Mouse (Mus musculus) natural killer cell, adult 2 months (primary cell): ENCODE data around the gene Neu2.
"Not testable (repeated sequence)": the region's sequence is repeated elsewhere in the genome, so short reads cannot be mapped to it uniquely, and the experiment has no call there.

Experiments
- DNase-seq, 2 experiments: peaks; one replicate each; pipeline ENCODE4 v3.0.0; 2022; ENCODE audit warnings: low spot score in 2 of 2

Gene Neu2

DNA sequence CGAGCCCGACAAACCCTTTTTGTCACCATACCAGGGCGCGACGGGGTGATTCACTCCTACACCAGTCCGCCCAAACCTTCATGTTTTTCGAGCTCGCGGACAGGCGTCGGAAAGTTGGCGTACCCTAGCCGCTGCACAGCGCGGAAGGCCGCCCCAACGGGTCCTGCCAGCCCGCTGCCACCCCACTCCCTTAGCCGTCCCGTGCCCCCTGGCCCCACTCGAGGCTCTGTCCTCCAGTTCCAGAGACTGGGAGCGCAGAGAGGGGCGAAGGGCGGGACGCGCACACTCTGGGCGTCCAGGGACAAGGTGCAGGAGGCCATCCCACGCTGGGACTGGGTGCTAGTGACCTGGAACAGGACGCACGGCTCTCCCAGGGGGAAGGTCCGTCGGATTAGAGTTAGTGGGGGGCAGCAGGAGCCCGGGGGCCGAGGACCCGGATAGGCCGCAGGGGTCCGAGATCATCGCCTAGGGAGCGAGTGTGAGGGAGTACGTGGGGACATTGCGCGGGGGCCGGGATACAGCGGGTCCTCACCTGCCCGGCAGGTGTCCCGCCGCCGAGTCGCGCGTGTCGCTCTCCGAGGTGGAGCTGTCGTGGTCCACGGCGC is at the start of gene Neu2:
Gene Neu2, plus strand, starts transcription at position 329 of the 605 bp plus-strand sequence.
- no peak for DNase-seq

- no peak for DNase-seq
These were observed 42.2 kb upstream of the Neu2 start for GRCm38 (mm10) chr1:87467469-87467868.

DNA sequence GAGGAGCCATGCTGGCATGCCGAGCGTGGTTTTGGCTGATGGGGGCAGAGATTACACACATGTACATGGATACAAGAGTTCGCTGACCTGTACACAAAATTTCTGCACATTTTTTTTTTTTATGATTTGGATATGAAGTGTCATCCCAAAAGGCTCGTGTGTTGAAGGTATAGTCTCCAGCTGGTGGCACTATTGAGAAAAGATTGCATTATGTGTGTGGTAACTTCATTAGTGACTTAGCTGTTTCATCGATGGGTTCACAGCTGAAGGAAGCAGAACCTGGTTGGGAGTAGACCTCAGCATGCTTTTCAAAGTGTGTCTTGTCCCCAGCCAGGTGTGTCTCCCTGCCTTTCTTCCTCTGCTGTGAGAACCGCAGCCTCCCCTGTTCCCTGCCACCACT is 41.4 kb upstream of the Neu2 start:
- no peak for DNase-seq

GRCm38 (mm10) chr1:87469971-87470370 is 39.7 kb upstream of the Neu2 start, which contains the start of gene Snorc:
TSS of gene Snorc (plus strand) at chr1:87470271.
- not testable (repeated sequence) for DNase-seq

DNA sequence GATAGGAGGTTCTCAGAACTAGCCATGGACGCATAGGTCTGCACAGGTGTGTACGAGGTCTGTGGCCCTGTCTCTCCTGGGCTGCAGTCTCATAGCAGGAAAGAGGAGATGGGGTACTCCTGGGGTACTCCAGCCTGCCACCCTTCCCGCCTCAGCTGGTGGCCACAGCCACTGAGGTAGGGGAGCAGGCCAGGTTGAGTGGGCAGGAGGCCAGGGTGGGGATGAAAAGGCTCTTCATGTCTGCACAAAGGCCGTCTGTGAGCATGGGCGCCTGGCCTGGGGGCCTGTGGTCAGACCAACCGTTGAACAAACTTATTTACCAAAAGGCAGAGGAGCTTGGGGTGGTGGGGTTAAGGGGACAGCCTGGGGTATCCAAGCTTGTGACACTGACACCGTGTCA is 37.8 kb upstream of the Neu2 start:
- no peak for DNase-seq

DNA sequence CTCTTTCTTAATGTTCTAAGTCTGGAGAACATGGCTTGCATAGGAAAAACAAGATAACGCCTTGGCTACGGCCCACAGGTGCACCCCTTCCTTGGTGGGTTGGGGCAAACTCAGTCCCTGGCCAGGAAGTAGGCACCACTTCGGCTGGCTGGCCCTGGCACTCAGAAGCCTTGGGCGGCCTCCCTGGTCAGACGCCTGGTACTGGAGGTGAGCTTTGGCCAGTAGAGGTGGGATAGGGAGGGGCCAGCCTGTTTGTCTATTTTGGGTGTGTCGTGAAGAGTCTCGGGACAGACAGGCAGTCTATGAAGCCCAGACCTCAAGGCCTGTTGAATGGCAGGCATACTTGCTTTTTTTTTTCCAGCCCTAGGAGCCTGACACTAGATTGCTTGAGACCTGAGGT is 37.1 kb upstream of the Neu2 start:
- DNase-seq, result no peak

DNA sequence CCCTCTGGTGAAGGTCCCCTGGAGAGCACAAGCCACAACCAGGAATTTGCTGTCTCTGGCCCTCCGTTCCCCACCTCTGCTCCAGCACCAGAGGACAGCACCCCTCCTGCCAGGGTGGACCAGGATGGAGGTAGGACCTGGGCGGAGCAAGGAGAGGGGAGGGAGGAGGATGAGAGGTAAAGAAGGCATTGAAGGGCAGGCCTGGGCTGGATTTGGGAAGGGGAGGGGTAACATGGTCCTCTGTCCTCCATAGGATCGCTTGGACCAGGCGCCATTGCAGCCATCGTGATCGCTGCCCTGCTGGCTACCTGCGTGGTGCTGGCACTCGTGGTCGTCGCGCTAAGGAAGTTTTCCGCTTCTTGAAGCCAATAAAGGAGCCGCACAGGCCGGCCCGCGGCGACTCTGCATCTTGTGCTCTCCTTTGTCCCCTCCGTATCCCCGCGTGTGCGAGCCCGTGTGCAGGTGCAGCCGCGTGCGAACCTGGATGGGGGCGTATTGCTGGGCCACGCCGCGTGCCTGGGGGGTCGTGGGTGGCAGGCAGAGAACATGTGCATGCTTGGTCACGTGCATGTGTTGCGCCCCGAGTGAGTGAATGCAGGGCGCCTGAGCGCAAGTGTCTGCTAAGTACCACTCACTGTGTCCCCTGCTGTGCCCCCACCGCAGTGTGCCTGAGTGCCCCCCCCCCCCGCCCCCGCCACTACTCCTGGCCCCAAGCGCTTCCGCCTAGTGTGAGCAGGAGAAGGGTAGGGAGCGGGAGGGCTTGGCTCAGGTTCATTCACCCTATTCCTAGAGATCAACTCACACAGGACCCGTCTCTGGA is 34.4 kb upstream of the Neu2 start:
- no peak for DNase-seq

- DNase-seq, result no peak
These were observed 27.1 kb upstream of the Neu2 start for GRCm38 (mm10) chr1:87482546-87482945.

- no peak for DNase-seq
These were observed 23.3 kb upstream of the Neu2 start for GRCm38 (mm10) chr1:87486386-87486785.

DNA sequence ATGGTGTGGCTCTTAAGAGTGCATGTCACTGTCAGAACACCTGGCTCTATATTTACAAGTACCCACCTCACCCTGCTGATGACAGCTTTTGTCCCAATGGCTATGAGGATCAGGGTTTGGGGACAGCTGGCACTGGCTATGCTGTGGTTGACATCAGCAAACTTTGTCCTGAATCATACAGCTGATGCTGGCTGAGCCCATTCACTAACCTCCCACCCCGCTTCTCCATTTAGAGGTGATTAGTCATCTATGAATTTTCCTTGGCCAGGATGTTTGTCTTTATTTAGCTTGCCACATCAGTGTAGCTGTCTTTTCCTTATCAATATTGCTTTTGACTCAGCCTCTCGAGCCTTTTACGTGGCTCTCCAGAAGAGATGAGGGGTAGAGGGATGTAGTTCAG is 17.4 kb upstream of the Neu2 start:
- no peak for DNase-seq

DNA sequence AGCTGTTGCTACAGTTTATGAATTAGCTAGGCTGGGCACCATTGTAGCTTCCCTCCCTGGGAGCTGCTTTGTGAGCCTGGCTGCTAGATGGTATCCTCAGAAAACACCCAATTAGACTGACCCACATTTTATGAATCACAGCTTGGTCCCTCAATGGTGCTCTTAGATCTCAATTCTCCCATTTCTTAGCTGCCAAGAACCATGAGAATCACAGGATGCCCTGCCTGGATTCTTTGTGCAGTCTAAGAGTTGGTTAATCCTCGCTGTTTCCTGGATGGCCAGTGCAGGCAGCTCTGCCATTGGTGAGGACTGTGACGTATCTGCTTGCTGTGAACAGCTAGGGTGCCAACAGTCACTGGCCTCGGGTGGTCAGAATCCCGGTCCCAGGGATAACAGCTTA is 16.1 kb upstream of the Neu2 start:
- DNase-seq, result no peak

GRCm38 (mm10) chr1:87505524-87505923 is 4.2 kb upstream of the Neu2 start:
- no peak for DNase-seq

- DNase-seq, result no peak
These were observed 1.8 kb upstream of the Neu2 start for GRCm38 (mm10) chr1:87507857-87508256.

DNA sequence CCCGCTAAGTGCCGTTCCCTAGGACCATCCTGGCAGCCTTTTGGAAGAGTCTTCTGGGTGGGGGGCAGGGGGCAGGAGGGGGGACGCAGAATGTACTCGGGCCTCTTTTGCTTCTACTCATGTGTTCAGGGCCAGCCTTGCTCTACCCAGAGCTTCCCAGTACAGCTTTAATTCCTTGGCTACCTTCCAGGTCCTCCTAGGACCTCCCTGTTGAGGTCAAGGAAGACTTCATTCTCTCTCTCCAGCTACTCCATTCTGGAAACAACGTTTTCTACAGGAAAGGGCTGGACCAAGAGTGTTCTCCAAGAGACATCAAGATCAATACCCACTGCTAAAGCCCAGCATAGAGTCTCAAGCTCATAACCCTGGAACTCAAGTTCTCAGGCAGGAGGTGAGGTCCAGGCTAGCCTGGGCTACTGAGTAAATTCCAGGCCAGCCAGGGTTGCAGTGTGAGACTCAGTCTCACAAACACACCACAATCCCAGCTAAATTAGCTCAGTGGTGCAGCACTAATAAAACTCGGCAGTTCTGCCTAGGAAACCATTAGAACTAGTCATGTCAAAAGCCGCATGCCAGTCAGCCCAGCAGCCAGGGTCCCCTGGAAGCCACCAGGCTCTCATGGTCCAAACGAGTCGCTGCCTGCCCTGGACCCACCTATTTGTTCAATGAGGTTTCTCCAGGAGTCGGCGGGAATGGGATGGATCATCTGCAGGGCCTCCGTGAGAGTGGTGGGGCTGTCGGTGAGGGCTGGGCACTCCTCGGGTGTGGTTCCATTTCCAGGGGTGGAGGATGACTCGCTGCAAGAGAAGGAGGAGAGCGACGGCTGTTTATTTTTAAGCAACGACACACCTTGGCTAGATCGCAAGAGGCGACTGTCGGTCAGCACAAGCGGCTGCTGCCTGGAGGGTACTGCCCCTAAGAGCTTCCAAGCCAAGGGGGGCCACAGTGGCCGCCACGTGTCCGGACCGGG is 813 bp upstream of the Neu2 start:
- DNase-seq, result no peak

DNA sequence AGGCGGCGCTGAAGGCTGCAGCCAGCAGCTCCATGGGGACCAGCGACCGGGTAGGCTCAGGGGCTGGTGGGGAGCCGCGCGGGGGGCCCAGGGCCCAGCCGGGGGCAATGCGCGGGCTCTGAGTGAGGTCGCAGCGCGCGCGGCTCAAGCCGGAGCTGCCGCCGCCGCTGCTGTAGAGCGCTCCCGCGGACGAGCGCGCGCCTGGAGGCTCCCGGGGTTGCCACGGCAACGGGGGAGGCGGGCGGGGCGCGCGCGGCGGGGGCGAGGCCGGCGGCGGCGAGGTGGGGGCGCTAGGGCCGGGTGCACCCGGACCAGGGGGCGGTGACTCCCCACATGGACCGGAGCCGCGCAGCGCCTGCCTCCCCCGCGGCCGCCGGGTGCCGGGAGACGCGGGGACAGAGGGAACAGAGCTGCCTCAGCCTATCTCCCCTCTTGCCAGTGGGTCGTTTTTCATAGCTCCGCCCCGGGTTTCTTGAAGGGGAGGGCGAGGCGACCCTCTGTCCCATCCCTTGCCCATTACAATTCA is 540 bp downstream of the Neu2 start:
- DNase-seq, result no peak

- DNase-seq, result no peak
These were observed 1.2 kb downstream of the Neu2 start for GRCm38 (mm10) chr1:87510845-87511244.

DNA sequence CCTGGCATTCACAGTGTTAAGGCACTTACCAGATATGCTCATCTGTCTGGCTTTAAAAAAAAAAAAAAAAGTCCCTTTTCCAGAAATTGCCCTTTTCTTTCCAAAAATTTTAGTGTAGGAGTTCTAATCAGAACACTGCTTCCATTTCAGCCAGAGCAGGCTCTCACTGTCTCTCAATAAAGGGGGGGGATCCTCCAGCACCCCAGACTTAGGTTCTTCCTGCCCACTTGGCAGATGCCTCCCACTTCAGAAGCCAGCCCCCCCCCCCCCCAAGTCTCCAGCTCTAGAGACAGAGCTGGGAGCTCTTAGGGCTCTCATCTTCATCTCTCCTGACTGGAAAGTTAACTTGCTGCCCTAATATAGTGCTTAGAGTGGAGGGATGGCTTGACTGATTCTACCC is 10.8 kb downstream of the Neu2 start:
- DNase-seq, result no peak

DNA sequence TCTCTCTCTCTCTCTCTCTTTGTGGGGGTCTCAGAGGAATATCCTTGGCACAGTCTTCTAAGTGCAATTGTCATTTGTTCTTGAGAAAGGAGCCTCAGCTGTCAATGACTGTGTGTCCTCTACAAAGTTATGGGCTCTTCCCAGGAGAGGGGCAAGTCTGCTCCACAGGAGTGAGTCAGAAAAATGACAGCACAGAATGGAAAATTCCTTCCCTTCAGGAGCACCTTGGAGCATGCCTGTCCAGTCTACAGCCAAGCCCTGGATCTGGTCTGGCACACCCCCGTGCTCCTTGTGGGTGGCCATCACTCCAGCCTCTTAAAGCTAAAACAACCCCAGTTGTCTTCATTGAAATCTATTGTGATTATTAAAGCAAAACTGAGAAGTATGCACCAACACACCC is 11.8 kb downstream of the Neu2 start:
- DNase-seq, result no peak

DNA sequence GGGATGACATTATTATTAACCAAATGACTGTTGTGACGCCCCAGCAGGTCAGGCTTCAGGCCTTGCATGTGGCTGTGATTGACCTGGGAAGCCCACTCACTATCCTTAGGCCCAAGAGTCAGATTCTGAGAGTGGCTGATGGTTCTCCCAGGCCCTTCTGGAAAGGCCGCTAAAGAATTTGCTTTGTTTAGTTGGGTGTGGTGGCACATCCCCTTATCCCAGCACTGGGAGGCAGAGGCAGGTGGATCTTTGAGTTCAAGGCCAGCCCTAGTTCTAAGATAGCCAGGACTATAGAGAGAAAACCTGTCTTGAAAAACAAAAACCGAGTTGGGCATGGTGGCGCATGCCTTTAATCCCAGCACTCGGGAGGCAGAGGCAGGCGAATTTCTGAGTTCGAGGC is 15.4 kb downstream of the Neu2 start:
- DNase-seq, result no peak

DNA sequence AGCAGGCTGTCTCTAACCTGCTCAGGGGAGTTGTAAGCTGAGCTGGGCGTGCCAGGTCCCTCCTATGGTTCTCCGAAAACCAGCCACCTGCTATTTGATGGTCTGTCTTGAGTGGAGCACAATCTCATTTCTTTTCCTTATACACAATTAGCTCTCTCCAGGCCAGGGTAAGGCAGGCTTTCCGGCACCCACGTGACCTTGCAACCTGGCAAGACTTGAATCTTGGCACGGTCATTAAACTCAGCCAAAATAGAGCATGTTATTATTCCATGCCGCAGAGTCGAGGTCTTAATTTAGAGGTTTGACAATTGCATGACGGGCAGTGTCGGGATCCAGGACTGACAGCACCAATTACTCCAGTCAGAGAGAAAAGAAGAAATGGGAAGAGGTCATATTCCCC is 17.5 kb downstream of the Neu2 start:
- DNase-seq, result no peak

GRCm38 (mm10) chr1:87532346-87532745 is 22.7 kb downstream of the Neu2 start:
- DNase-seq, result no peak

DNA sequence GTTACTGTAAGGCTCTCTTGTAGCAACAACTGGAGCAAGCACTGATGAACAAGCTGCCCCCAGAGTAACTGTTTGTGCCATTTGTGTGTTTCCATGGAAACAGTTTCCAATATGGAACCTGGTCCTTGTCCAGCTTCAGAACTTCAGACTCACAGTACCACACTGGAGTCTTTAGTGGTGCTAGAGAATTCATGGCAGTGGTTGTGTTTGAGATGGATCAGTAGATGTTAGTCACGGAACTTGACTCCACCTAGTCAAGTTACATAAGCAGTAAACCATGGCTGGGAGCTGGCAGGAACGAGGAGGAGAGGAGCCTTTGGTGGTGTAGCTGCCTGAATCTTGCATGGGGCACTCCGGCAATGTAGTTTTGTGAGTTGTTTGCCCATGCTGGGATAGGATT is 24.4 kb downstream of the Neu2 start:
- no peak for DNase-seq
